Mouse (Mus musculus): ENCODE data around the gene Rpusd4. TPM values are rescaled to one million over a fixed set of nuclear protein-coding genes. Genes with fewer than 3 reads are reported as not detected.

The Rpusd4 gene
- polyA plus RNA-seq, 1 experiment, result 0.49 TPM

GRCm38 (mm10) chr9:35326644-35327263 is 59.1 kb downstream of the Rpusd4 start:
- TF ChIP-seq GATA1 (IDR thresholded peaks at IDR 0.05; ENCODE audit: borderline replicate concordance, low read length) (no peak), FLI1 (IDR thresholded peaks at IDR 0.05; ENCODE audit: low read length) (no peak)
- Histone ChIP-seq H3K4me3 (replicated peaks) (no peak overlapping the region), H3K4me1 (no peaks in the 10 kb centered on the region), H3K36me3 (replicated peaks; ENCODE audit: low read length) (no peaks in the 10 kb centered on the region), H3K9me3 (no peaks in the 10 kb centered on the region), H3K27me3 (replicated peaks) (peaks cover 19% of the 10 kb centered on the region)

Other genes with a start within 250 kb of the Rpusd4 start
- 13.7 and 16.5 TPM in 2 replicates for gene St3gal4, start 148.6 kb upstream of the Rpusd4 start, polyA plus RNA-seq (2012; ENCODE audit: insufficient read depth, low replicate concordance)
- gene Dcps, start 91.8 kb upstream of the Rpusd4 start, polyA plus RNA-seq (2012; ENCODE audit: insufficient read depth, low replicate concordance), result 78.0 and 88.3 TPM in 2 replicates
- 1.3 and 11.2 TPM in 2 replicates for gene Srpr, start 67.7 kb upstream of the Rpusd4 start, polyA plus RNA-seq (2012; ENCODE audit: insufficient read depth, low replicate concordance)
- gene Tirap, start 67.6 kb upstream of the Rpusd4 start, polyA plus RNA-seq (2012; ENCODE audit: insufficient read depth, low replicate concordance), result 1.9 and 9.9 TPM in 2 replicates
- 4.1 and 7.4 TPM in 2 replicates for gene Foxred1, start 56.8 kb upstream of the Rpusd4 start, polyA plus RNA-seq (2012; ENCODE audit: insufficient read depth, low replicate concordance)
- 3.5 TPM in 1 of 2 replicates, not detected in the other for gene Fam118b, start 60 bp upstream of the Rpusd4 start, polyA plus RNA-seq (2012; ENCODE audit: insufficient read depth, low replicate concordance)
- not detected in 2 replicates for gene Cdon, start 153.3 kb downstream of the Rpusd4 start, polyA plus RNA-seq (2012; ENCODE audit: insufficient read depth, low replicate concordance)

Measured in megakaryocyte, embryonic 14.5 days (primary cell).